43 mouse cellular contexts compared by ENCODE assay signal in the genomic region with DNA sequence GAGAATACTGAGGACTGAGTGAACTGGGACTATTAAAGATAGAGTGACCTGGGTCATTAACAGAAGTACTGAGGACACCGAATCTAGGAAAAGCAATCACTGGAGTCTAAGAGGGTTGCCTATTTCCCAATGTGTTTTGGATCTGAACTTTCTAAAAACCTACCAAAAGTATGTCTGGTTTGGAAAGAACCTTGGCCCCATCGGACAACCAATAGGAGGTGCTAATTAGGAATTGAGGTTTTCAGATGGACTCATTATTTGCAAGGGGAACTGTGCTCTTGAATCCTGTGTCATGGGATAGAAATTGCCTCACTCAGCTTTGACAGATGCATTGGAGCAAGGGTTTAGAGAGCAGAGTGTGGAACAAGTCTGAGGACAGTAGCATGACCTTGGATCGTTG. TPM values are rescaled to one million over a fixed set of nuclear protein-coding genes. Genes with fewer than 3 reads are reported as not detected.
"Had no signal": no experiment of that assay in that cellular context is flagged by ENCODE, and none has a peak within 500 bp of the region (broad histone marks: within the 10 kb centered on the region; RNA-seq: fewer than 3 reads in every experiment).

No protein-coding gene starts in this region.

- DNase-seq: left cerebral cortex, postnatal 4 days; liver, embryonic 13.5 days; lung, adult 18-20 months; lung, adult 2 months; lung, embryonic 14.5 days; lung, postnatal 10 days; lung, postnatal 14 days; lung, postnatal 36 days; lung, postnatal 4 days; midbrain, embryonic 14.5 days had no signal

- H3K4me1 ChIP-seq: limb, embryonic 13.5 days; liver, embryonic 12.5 days; liver, embryonic 13.5 days; lung, embryonic 15.5 days; megakaryocyte, embryonic 14.5 days; midbrain, embryonic 13.5 days; midbrain, embryonic 15.5 days; neural tube, embryonic 12.5 days had no signal

- H3K27me3 ChIP-seq: limb, embryonic 12.5 days; limb, embryonic 13.5 days; limb, embryonic 15.5 days; liver, embryonic 13.5 days; liver, embryonic 15.5 days; lung, embryonic 15.5 days; midbrain, embryonic 12.5 days; midbrain, embryonic 13.5 days; midbrain, embryonic 15.5 days; neural tube, embryonic 12.5 days; neural tube, embryonic 13.5 days had no signal

- H3K4me2 ChIP-seq: limb, embryonic 12.5 days; limb, embryonic 13.5 days; limb, embryonic 15.5 days; liver, embryonic 12.5 days; liver, embryonic 13.5 days; liver, embryonic 15.5 days; lung, embryonic 14.5 days; lung, embryonic 15.5 days; midbrain, embryonic 11.5 days; midbrain, embryonic 12.5 days; midbrain, embryonic 13.5 days; midbrain, embryonic 15.5 days; neural tube, embryonic 12.5 days; neural tube, embryonic 13.5 days had no signal

- H3K9ac ChIP-seq: limb, embryonic 12.5 days; limb, embryonic 13.5 days; limb, embryonic 15.5 days; liver, embryonic 12.5 days; liver, embryonic 13.5 days; liver, embryonic 14.5 days; liver, embryonic 15.5 days; lung, embryonic 14.5 days; lung, embryonic 15.5 days; midbrain, embryonic 12.5 days; midbrain, embryonic 13.5 days; midbrain, embryonic 15.5 days; neural tube, embryonic 12.5 days; neural tube, embryonic 13.5 days had no signal

- H3K27ac ChIP-seq: left cerebral cortex, adult 2 months; limb, embryonic 10.5 days; limb, embryonic 12.5 days; limb, embryonic 13.5 days; limb, embryonic 15.5 days; liver, embryonic 12.5 days; liver, embryonic 13.5 days; liver, embryonic 14.5 days; liver, embryonic 15.5 days; lung, embryonic 15.5 days; macrophage; midbrain, embryonic 10.5 days; midbrain, embryonic 12.5 days; midbrain, embryonic 13.5 days; midbrain, embryonic 15.5 days; neural tube, embryonic 12.5 days; neural tube, embryonic 13.5 days had no signal

- ATAC-seq: liver, embryonic 12.5 days; lung, postnatal 0 days; midbrain, embryonic 13.5 days; midbrain, embryonic 15.5 days; midbrain, embryonic 16.5 days had no signal

- H3K36me3 ChIP-seq: limb, embryonic 10.5 days; limb, embryonic 12.5 days; limb, embryonic 13.5 days; limb, embryonic 15.5 days; liver, embryonic 12.5 days; liver, embryonic 13.5 days; liver, embryonic 15.5 days; lung, embryonic 15.5 days; midbrain, embryonic 10.5 days; midbrain, embryonic 12.5 days; midbrain, embryonic 13.5 days; midbrain, embryonic 15.5 days; neural tube, embryonic 12.5 days; neural tube, embryonic 13.5 days had no signal

- H3K9me3 ChIP-seq: limb, embryonic 10.5 days; limb, embryonic 12.5 days; limb, embryonic 13.5 days; limb, embryonic 15.5 days; liver, embryonic 12.5 days; liver, embryonic 13.5 days; liver, embryonic 15.5 days; lung, embryonic 15.5 days; megakaryocyte, embryonic 14.5 days; midbrain, embryonic 10.5 days; midbrain, embryonic 12.5 days; midbrain, embryonic 13.5 days; midbrain, embryonic 15.5 days; neural tube, embryonic 12.5 days; neural tube, embryonic 13.5 days had no signal

- H3K4me3 ChIP-seq: left cerebral cortex, adult 2 months; limb, embryonic 10.5 days; limb, embryonic 12.5 days; limb, embryonic 13.5 days; limb, embryonic 15.5 days; liver, embryonic 12.5 days; liver, embryonic 13.5 days; liver, embryonic 15.5 days; lung, embryonic 15.5 days; megakaryocyte, embryonic 14.5 days; midbrain, embryonic 10.5 days; midbrain, embryonic 12.5 days; midbrain, embryonic 13.5 days; midbrain, embryonic 15.5 days; myocyte; neural tube, embryonic 12.5 days; neural tube, embryonic 13.5 days had no signal

RNA-seq across cellular contexts. Expression of gene Gm33543, which starts 1.5 kb away (rescaled TPM):
- total RNA-seq: left cerebral cortex, adult 2 months; left cerebral cortex, postnatal 10 days; left cerebral cortex, postnatal 14 days; left cerebral cortex, postnatal 25 days; left cerebral cortex, postnatal 4 days; megakaryocyte progenitor cell, adult 5-6 weeks; megakaryocyte, adult 5-6 weeks; megakaryocyte-erythroid progenitor cell, adult 5-6 weeks; midbrain, postnatal 0 days; monocyte, adult 5-6 weeks had no signal
- polyA plus RNA-seq: limb, embryonic 10.5 days; limb, embryonic 11.5 days; limb, embryonic 12.5 days; limb, embryonic 13.5 days; limb, embryonic 14.5 days; limb, embryonic 15.5 days; liver, embryonic 12.5 days; liver, embryonic 13.5 days; liver, embryonic 14.5 days; lung, embryonic 14.5 days; lung, embryonic 15.5 days; lung, embryonic 16.5 days; lung, postnatal 0 days; macrophage; midbrain, embryonic 10.5 days; midbrain, embryonic 11.5 days; midbrain, embryonic 12.5 days; midbrain, embryonic 13.5 days; midbrain, embryonic 14.5 days; midbrain, embryonic 15.5 days; myocyte; neural tube, embryonic 11.5 days; neural tube, embryonic 12.5 days; neural tube, embryonic 13.5 days had no signal
